Mouse (Mus musculus): ENCODE data around the gene Crim1. TPM values are rescaled to one million over a fixed set of nuclear protein-coding genes. Genes with fewer than 3 reads are reported as not detected.

Gene Crim1
- polyA plus RNA-seq, 1 experiment from 2014 or later = 5.6 TPM

DNA sequence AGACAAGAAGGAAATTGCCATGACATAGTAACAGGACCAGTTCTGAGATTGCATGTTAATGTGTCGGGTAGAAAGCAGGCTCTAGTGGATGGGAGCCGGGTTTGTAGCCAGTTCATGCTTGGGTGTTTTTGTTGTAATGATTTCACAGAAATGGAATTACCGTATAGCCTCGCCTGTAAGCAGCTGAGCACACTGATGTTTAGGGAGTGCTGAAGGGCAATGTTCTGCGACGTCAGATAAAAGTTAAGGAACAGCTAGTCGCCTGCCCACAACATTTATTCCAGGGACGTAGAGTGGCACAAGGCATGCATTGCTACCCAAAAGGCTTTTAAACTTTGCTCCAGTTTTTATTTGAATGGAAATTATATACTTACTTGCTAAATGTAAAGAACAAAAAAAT is 131.4 kb downstream of the Crim1 start:
- no peak for ATAC-seq (ENCODE audit: insufficient number of reproducible peaks, insufficient read depth, low FRiP score, low TSS enrichment, low read depth)
- WGBS = 91% methylated on average over 8 of the region's 8 CpGs

GRCm38 (mm10) chr17:78333275-78333674 is 133.2 kb downstream of the Crim1 start:
- no peak overlapping the region for H3K27ac ChIP-seq
- no peak overlapping the region for H3K4me2 ChIP-seq
- no peak for ATAC-seq (ENCODE audit: insufficient number of reproducible peaks, insufficient read depth, low FRiP score, low TSS enrichment, low read depth)
- H3K9me3 ChIP-seq = no peaks in the 10 kb centered on the region
- no peak overlapping the region for H3K9ac ChIP-seq (replicated peaks)
- WGBS = 91% methylated on average over 10 of the region's 10 CpGs
- peaks cover 33% of the 10 kb centered on the region for H3K36me3 ChIP-seq
- no peak overlapping the region for H3K4me3 ChIP-seq (replicated peaks)
- peaks cover 3% of the 10 kb centered on the region; the same call in 1 of the 2 replicates for H3K4me1 ChIP-seq (replicated peaks)
- H3K27me3 ChIP-seq = no peaks in the 10 kb centered on the region

More for the DNA sequence above, 131.4 kb downstream of the Crim1 start:
- no peak overlapping the region for H3K9ac ChIP-seq (replicated peaks)
- H3K4me1 ChIP-seq (replicated peaks) = no peaks in the 10 kb centered on the region
- no peaks in the 10 kb centered on the region for H3K27me3 ChIP-seq
- H3K27ac ChIP-seq = no peak overlapping the region
- H3K9me3 ChIP-seq = no peaks in the 10 kb centered on the region
- H3K4me2 ChIP-seq = no peak overlapping the region
- peaks cover 26% of the 10 kb centered on the region; the same call in 1 of the 2 replicates for H3K36me3 ChIP-seq
- no peak overlapping the region for H3K4me3 ChIP-seq (replicated peaks)

- Histone ChIP-seq H3K36me3 (peaks cover 37% of the 10 kb centered on the region), H3K4me1 (replicated peaks) (peaks cover 7% of the 10 kb centered on the region; the same call in 1 of the 2 replicates), H3K4me2 (no peak overlapping the region), H3K4me3 (replicated peaks) (no peak overlapping the region), H3K27me3 (no peaks in the 10 kb centered on the region), H3K9ac (replicated peaks) (no peak overlapping the region), H3K27ac (no peak overlapping the region), H3K9me3 (no peaks in the 10 kb centered on the region)
- no peak for ATAC-seq (ENCODE audit: insufficient number of reproducible peaks, insufficient read depth, low FRiP score, low TSS enrichment, low read depth)
- 90% methylated on average over 8 of the region's 8 CpGs for WGBS
These were observed 135.2 kb downstream of the Crim1 start for GRCm38 (mm10) chr17:78335250-78335649.

DNA sequence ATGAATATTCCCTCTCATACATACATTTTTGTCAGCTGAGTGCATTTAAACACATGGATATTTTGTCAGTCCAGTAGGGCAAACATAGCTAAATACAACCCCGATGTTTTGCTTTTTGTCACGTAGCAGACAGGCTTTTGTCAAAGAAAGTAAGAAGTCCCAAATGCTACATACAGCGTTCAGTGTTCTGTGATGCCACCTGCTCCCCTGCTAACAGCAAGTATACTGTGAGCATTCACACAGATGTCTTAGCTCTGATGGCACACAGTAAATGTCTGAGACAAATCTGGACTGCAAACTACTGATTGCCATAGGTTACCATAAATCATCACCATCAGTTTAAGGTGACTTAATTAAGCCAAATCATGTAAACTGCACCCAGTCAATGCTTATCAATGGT is 143.6 kb downstream of the Crim1 start:
- 96% methylated on average over 3 of the region's 3 CpGs for WGBS
- no peaks in the 10 kb centered on the region for H3K27me3 ChIP-seq
- no peak overlapping the region for H3K4me3 ChIP-seq (replicated peaks)
- no peak overlapping the region for H3K9ac ChIP-seq (replicated peaks)
- H3K4me2 ChIP-seq = no peak overlapping the region
- no peak overlapping the region for H3K27ac ChIP-seq
- H3K9me3 ChIP-seq = no peaks in the 10 kb centered on the region
- H3K4me1 ChIP-seq (replicated peaks) = 0 out of 2 replicates have a peak, but pooled peaks cover 8% of the 10 kb centered on the region
- H3K36me3 ChIP-seq = peaks cover 31% of the 10 kb centered on the region
- ATAC-seq (ENCODE audit: insufficient number of reproducible peaks, insufficient read depth, low FRiP score, low TSS enrichment, low read depth) = no peak

GRCm38 (mm10) chr17:78347111-78347801 is 147.2 kb downstream of the Crim1 start:
- WGBS = 93% methylated on average over 17 of the region's 17 CpGs
- peaks cover 57% of the 10 kb centered on the region for H3K36me3 ChIP-seq
- no peak overlapping the region for H3K4me2 ChIP-seq
- ATAC-seq (ENCODE audit: insufficient number of reproducible peaks, insufficient read depth, low FRiP score, low TSS enrichment, low read depth) = no peak
- H3K4me3 ChIP-seq (replicated peaks) = no peak overlapping the region
- H3K27me3 ChIP-seq = no peaks in the 10 kb centered on the region
- no peak overlapping the region for H3K27ac ChIP-seq
- H3K9me3 ChIP-seq = no peaks in the 10 kb centered on the region
- no peak overlapping the region for H3K9ac ChIP-seq (replicated peaks)
- H3K4me1 ChIP-seq (replicated peaks) = peaks cover 14% of the 10 kb centered on the region; the same call in 1 of the 2 replicates

- ATAC-seq (ENCODE audit: insufficient number of reproducible peaks, insufficient read depth, low FRiP score, low TSS enrichment, low read depth) = no peak
- Histone ChIP-seq H3K4me2 (no peak overlapping the region), H3K4me1 (replicated peaks) (peaks cover 6% of the 10 kb centered on the region; the same call in 1 of the 2 replicates), H3K27me3 (no peaks in the 10 kb centered on the region), H3K36me3 (peaks cover 73% of the 10 kb centered on the region), H3K9ac (replicated peaks) (no peak overlapping the region), H3K27ac (no peak overlapping the region), H3K9me3 (no peaks in the 10 kb centered on the region), H3K4me3 (replicated peaks) (no peak overlapping the region)
- WGBS = 66% methylated on average over 12 of the region's 12 CpGs
These were observed 151.8 kb downstream of the Crim1 start for GRCm38 (mm10) chr17:78351676-78352499.

DNA sequence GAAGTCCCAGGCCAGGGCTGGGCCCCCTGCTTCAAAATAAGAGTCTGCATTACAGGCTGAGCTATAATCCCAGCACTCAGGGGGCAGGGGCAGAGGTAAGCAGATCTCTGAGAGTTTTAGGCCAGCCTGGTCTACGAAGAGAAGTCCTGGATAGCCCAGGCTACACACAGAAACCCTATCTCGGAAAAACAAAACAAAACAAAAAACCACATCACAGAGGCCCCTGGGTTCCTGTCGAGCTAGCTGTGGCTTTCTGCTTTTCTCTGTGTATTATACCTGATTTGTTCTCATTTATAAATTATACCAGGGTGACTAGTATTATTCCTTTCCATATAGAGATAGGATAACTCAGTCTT is 152.4 kb downstream of the Crim1 start:
- Histone ChIP-seq H3K36me3 (peaks cover 72% of the 10 kb centered on the region), H3K4me1 (replicated peaks) (peaks cover 6% of the 10 kb centered on the region; the same call in 1 of the 2 replicates), H3K27me3 (no peaks in the 10 kb centered on the region), H3K4me3 (replicated peaks) (no peak overlapping the region), H3K9ac (replicated peaks) (no peak overlapping the region), H3K27ac (no peak overlapping the region), H3K4me2 (no peak overlapping the region), H3K9me3 (no peaks in the 10 kb centered on the region)
- ATAC-seq (ENCODE audit: insufficient number of reproducible peaks, insufficient read depth, low FRiP score, low TSS enrichment, low read depth) = no peak
- 86% methylated on average over 3 of the region's 3 CpGs for WGBS

- peaks cover 6% of the 10 kb centered on the region; the same call in 1 of the 2 replicates for H3K4me1 ChIP-seq (replicated peaks)
- H3K4me2 ChIP-seq = no peak overlapping the region
- H3K27ac ChIP-seq = no peak overlapping the region
- no peak for ATAC-seq (ENCODE audit: insufficient number of reproducible peaks, insufficient read depth, low FRiP score, low TSS enrichment, low read depth)
- H3K9me3 ChIP-seq = no peaks in the 10 kb centered on the region
- H3K4me3 ChIP-seq (replicated peaks) = no peak overlapping the region
- WGBS = 86% methylated on average over 2 of the region's 2 CpGs
- H3K9ac ChIP-seq (replicated peaks) = no peak overlapping the region
- H3K27me3 ChIP-seq = no peaks in the 10 kb centered on the region
- peaks cover 60% of the 10 kb centered on the region for H3K36me3 ChIP-seq
These were observed 154.4 kb downstream of the Crim1 start for GRCm38 (mm10) chr17:78354411-78354810.

DNA sequence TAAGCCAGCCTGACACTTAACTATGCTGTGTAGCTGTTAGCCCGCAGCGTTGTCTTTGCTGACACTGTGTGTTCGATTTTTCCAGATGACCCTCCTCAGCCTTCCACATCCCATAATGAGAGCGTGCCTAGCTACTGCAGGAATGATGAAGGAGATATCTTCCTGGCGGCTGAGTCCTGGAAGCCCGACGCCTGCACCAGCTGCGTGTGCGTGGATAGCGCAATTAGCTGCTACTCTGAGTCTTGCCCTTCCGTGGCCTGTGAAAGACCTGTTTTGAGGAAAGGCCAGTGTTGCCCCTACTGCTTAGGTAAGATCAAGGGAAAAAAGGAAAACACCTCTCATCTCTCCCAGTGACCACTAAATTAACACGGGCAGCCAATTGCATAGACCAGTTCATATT is 154.8 kb downstream of the Crim1 start:
- Histone ChIP-seq H3K4me1 (replicated peaks) (peaks cover 6% of the 10 kb centered on the region; the same call in 1 of the 2 replicates), H3K4me2 (no peak overlapping the region), H3K9ac (replicated peaks) (no peak overlapping the region), H3K9me3 (no peaks in the 10 kb centered on the region), H3K4me3 (replicated peaks) (no peak overlapping the region), H3K27ac (no peak overlapping the region), H3K27me3 (no peaks in the 10 kb centered on the region), H3K36me3 (peaks cover 55% of the 10 kb centered on the region)
- no peak; the same call in 1 of the 2 replicates for ATAC-seq (ENCODE audit: insufficient number of reproducible peaks, insufficient read depth, low FRiP score, low TSS enrichment, low read depth)
- 84% methylated on average over 12 of the region's 12 CpGs for WGBS

DNA sequence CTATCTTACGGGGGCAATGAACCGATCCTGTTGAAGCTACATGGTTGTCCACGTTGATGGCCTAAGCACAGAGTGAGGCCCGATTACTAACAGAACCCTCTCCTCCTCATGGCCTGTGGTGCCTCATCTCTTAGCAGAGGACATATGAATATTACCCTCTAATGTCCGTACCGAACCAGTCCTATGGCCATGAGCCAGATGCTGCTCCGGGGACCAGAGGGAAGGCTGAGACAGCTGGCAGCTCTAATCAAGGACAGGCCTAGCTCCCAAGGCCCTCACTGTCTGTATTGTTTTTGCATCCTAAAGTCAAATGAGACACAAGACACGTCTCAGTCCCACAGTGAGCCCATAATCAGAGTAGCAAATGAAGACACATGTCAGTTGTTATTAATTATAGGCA is 155.6 kb downstream of the Crim1 start:
- ATAC-seq (ENCODE audit: insufficient number of reproducible peaks, insufficient read depth, low FRiP score, low TSS enrichment, low read depth) = no peak
- no peak overlapping the region for H3K4me2 ChIP-seq

GRCm38 (mm10) chr17:78357753-78358152 is 157.7 kb downstream of the Crim1 start:
- H3K27me3 ChIP-seq = no peaks in the 10 kb centered on the region
- 44% methylated on average over 4 of the region's 4 CpGs for WGBS
- no peaks in the 10 kb centered on the region for H3K9me3 ChIP-seq
- H3K4me1 ChIP-seq (replicated peaks) = peaks cover 8% of the 10 kb centered on the region; the same call in 1 of the 2 replicates
- H3K4me2 ChIP-seq = no peak overlapping the region
- H3K27ac ChIP-seq = no peak overlapping the region
- no peak for ATAC-seq (ENCODE audit: insufficient number of reproducible peaks, insufficient read depth, low FRiP score, low TSS enrichment, low read depth)
- peaks cover 38% of the 10 kb centered on the region for H3K36me3 ChIP-seq
- no peak overlapping the region for H3K9ac ChIP-seq (replicated peaks)
- no peak overlapping the region for H3K4me3 ChIP-seq (replicated peaks)

More for the DNA sequence above, 155.6 kb downstream of the Crim1 start:
- Histone ChIP-seq H3K4me1 (replicated peaks) (peaks cover 6% of the 10 kb centered on the region; the same call in 1 of the 2 replicates), H3K27ac (no peak overlapping the region), H3K9ac (replicated peaks) (no peak overlapping the region), H3K36me3 (peaks cover 53% of the 10 kb centered on the region), H3K9me3 (no peaks in the 10 kb centered on the region), H3K4me3 (replicated peaks) (no peak overlapping the region), H3K27me3 (no peaks in the 10 kb centered on the region)
- 85% methylated on average over 8 of the region's 8 CpGs for WGBS
